Mouse (Mus musculus) neural tube, embryonic 11.5 days (tissue): ENCODE results near the gene Gtf2h2. TPM values are rescaled to one million over a fixed set of nuclear protein-coding genes. Genes with fewer than 3 reads are reported as not detected.
"Not testable (repeated sequence)": the region's sequence is repeated elsewhere in the genome, so short reads cannot be mapped to it uniquely, and the experiment has no call there.

Experiments
- ATAC-seq: fragments of 200-750 bp; cut with Nextera tagmentation; 2 replicates; pipeline ENCODE4 v1.8.0; 2017; ENCODE audit warnings: moderate number of reproducible peaks, mild to moderate bottlenecking, moderate TSS enrichment, moderate library complexity; ENCODE audit not compliant: insufficient read depth, low FRiP score, low TSS enrichment
- DNase-seq: peaks from one replicate; pipeline ENCODE4 v3.0.0-alpha.2; 2015; ENCODE audit warnings: low spot score
- H3K27ac ChIP-seq: fragments of 300-500 bp; sonication (generic); 2 replicates; pipeline ENCODE4 v1.5.1; 2014; ENCODE audit warnings: low read depth, mild to moderate bottlenecking, low read length
- H3K27me3 ChIP-seq: fragments of 300-500 bp; sonication (generic); 2 replicates; pipeline ENCODE4 v1.6.1; 2014; ENCODE audit warnings: mild to moderate bottlenecking, low read length, mixed read lengths; ENCODE audit not compliant: control insufficient read depth, insufficient read depth
- H3K36me3 ChIP-seq: fragments of 300-500 bp; sonication (generic); 2 replicates; pipeline ENCODE4 v1.6.1; 2014; ENCODE audit warnings: mild to moderate bottlenecking, low read length, moderate library complexity, mixed read lengths; ENCODE audit not compliant: control insufficient read depth, insufficient read depth
- H3K4me1 ChIP-seq: fragments of 300-500 bp; sonication (generic); 2 replicates; pipeline ENCODE4 v1.6.1; 2014; ENCODE audit warnings: low read length, mixed read lengths; ENCODE audit not compliant: control insufficient read depth, insufficient read depth
- H3K4me2 ChIP-seq: fragments of 300-500 bp; sonication (generic); 2 replicates; pipeline ENCODE4 v1.6.1; 2014; ENCODE audit warnings: low read depth, mild to moderate bottlenecking, moderate library complexity
- H3K4me3 ChIP-seq: fragments of 300-500 bp; sonication (generic); 2 replicates; pipeline ENCODE4 v1.5.1; 2014; ENCODE audit warnings: low read depth, low read length
- H3K9ac ChIP-seq: fragments of 300-500 bp; sonication (generic); 2 replicates; pipeline ENCODE4 v1.6.1; 2014; ENCODE audit warnings: mild to moderate bottlenecking, low read length
- H3K9me3 ChIP-seq: fragments of 300-500 bp; sonication (generic); 2 replicates; pipeline ENCODE4 v1.6.1; 2016; ENCODE audit warnings: low read length; ENCODE audit not compliant: control insufficient read depth
- WGBS: fragments of 180-500 bp; shearing (Covaris S2); extraction: QIAGEN DNeasy Blood & Tissue Kit; methylation state at CpG from one replicate; pipeline ENCODE4 v1.1.7; 2014; 5-methylcytosine and 5-hydroxymethylcytosine counted together
- polyA plus RNA-seq: library from polyadenylated mRNA; unstranded; fragments of >200 nt; fragmentation: Nextera tagmentation; extraction: Ambion mirVana; gene quantifications from 2 replicates; pipeline ENCODE4 v1.2.1, GENCODE M21; 2014

Gtf2h2 gene
- polyA plus RNA-seq, 1 experiment from 2014 or later: 86.6 TPM

- no peaks in the 10 kb centered on the region for H3K36me3 ChIP-seq
- no peaks in the 10 kb centered on the region for H3K9me3 ChIP-seq
- no peak for DNase-seq
- H3K27me3 ChIP-seq: no peaks in the 10 kb centered on the region
- no peaks in the 10 kb centered on the region for H3K4me1 ChIP-seq
- no peak overlapping the region for H3K9ac ChIP-seq
- H3K4me3 ChIP-seq: no peak overlapping the region
- WGBS: 85% methylated on average over 1 of the region's 1 CpGs
- no peak overlapping the region for H3K27ac ChIP-seq
- ATAC-seq: no peak
- no peak overlapping the region for H3K4me2 ChIP-seq
Observed at GRCm38 (mm10) chr13:100449495-100449894, 42.9 kb downstream of the Gtf2h2 start.

- 64% methylated on average over 3 of the region's 3 CpGs for WGBS
- no peak overlapping the region for H3K4me2 ChIP-seq
- H3K9ac ChIP-seq: no peak overlapping the region
- H3K4me1 ChIP-seq: no peaks in the 10 kb centered on the region
- ATAC-seq: no peak
- no peaks in the 10 kb centered on the region for H3K27me3 ChIP-seq
- no peak overlapping the region for H3K27ac ChIP-seq
- no peaks in the 10 kb centered on the region for H3K36me3 ChIP-seq
- no peak overlapping the region for H3K4me3 ChIP-seq
- no peaks in the 10 kb centered on the region for H3K9me3 ChIP-seq
- DNase-seq: no peak
Observed at GRCm38 (mm10) chr13:100440116-100440515, 52.3 kb downstream of the Gtf2h2 start.

- H3K4me2 ChIP-seq: no peak overlapping the region
- 50% methylated on average over 1 of the region's 1 CpGs for WGBS
- ATAC-seq (no peak), DNase-seq (no peak)
- H3K36me3 ChIP-seq: no peaks in the 10 kb centered on the region
- H3K4me1 ChIP-seq: no peaks in the 10 kb centered on the region
- H3K9me3 ChIP-seq: no peaks in the 10 kb centered on the region
- no peaks in the 10 kb centered on the region for H3K27me3 ChIP-seq
- no peak overlapping the region for H3K9ac ChIP-seq
- no peak overlapping the region for H3K27ac ChIP-seq
- no peak overlapping the region for H3K4me3 ChIP-seq
Observed at GRCm38 (mm10) chr13:100438701-100439100, 53.7 kb downstream of the Gtf2h2 start.

GRCm38 (mm10) chr13:100437322-100437825, 55.0 kb downstream of the Gtf2h2 start:
- Histone ChIP-seq H3K27ac (no peak overlapping the region), H3K27me3 (no peaks in the 10 kb centered on the region), H3K9ac (no peak overlapping the region), H3K36me3 (no peaks in the 10 kb centered on the region), H3K9me3 (no peaks in the 10 kb centered on the region), H3K4me2 (no peak overlapping the region), H3K4me3 (no peak overlapping the region), H3K4me1 (no peaks in the 10 kb centered on the region)
- 77% methylated on average over 3 of the region's 3 CpGs for WGBS
- no peak for ATAC-seq
- DNase-seq: no peak

GRCm38 (mm10) chr13:100436556-100437163, 55.7 kb downstream of the Gtf2h2 start:
- DNase-seq, H3K9ac ChIP-seq, H3K4me1 ChIP-seq, H3K4me3 ChIP-seq, H3K4me2 ChIP-seq, H3K27me3 ChIP-seq, H3K27ac ChIP-seq, H3K36me3 ChIP-seq, ATAC-seq, H3K9me3 ChIP-seq: not testable (repeated sequence)
- 55% methylated on average over 1 of the region's 1 CpGs for WGBS

GRCm38 (mm10) chr13:100419958-100420357, 72.4 kb downstream of the Gtf2h2 start:
- WGBS: 88% methylated on average over 7 of the region's 7 CpGs
- H3K27ac ChIP-seq, H3K9ac ChIP-seq, H3K36me3 ChIP-seq, DNase-seq, H3K9me3 ChIP-seq, ATAC-seq, H3K4me1 ChIP-seq, H3K4me3 ChIP-seq, H3K27me3 ChIP-seq, H3K4me2 ChIP-seq: not testable (repeated sequence)

- 69% methylated on average over 1 of the region's 1 CpGs for WGBS
- H3K36me3 ChIP-seq: no peaks in the 10 kb centered on the region
- H3K9ac ChIP-seq: no peak overlapping the region
- ATAC-seq (no peak), DNase-seq (no peak)
- H3K4me1 ChIP-seq: no peaks in the 10 kb centered on the region
- no peak overlapping the region for H3K4me3 ChIP-seq
- no peaks in the 10 kb centered on the region for H3K9me3 ChIP-seq
- H3K27ac ChIP-seq: no peak overlapping the region
- H3K4me2 ChIP-seq: no peak overlapping the region
- H3K27me3 ChIP-seq: no peaks in the 10 kb centered on the region
Observed at GRCm38 (mm10) chr13:100414428-100414827, 78.0 kb downstream of the Gtf2h2 start.

Other genes with a start within 250 kb of the Gtf2h2 start
- gene Naip5, start 246.3 kb downstream of the Gtf2h2 start, polyA plus RNA-seq: 0.04 and 0.08 TPM in 2 replicates
- gene Naip6, start 174.9 kb downstream of the Gtf2h2 start, polyA plus RNA-seq: 0.12 TPM in 1 of 2 replicates, not detected in the other
- gene Naip1, start 39.7 kb downstream of the Gtf2h2 start, polyA plus RNA-seq: not detected in 2 replicates
- gene Ocln, start 60.1 kb upstream of the Gtf2h2 start, polyA plus RNA-seq: 1.3 and 1.5 TPM in 2 replicates
- gene Marveld2, start 124.4 kb upstream of the Gtf2h2 start, polyA plus RNA-seq: 2.4 and 2.6 TPM in 2 replicates
- 334 and 336 TPM in 2 replicates for gene Ak6, start 158.4 kb upstream of the Gtf2h2 start, polyA plus RNA-seq
- 25.3 and 28.2 TPM in 2 replicates for gene Rad17, start 158.5 kb upstream of the Gtf2h2 start, polyA plus RNA-seq
- gene Taf9, start 159.0 kb upstream of the Gtf2h2 start, polyA plus RNA-seq: 16.4 and 18.4 TPM in 2 replicates
- gene Ccdc125, start 177.1 kb upstream of the Gtf2h2 start, polyA plus RNA-seq: 2.0 and 2.3 TPM in 2 replicates
- 69.0 and 77.0 TPM in 2 replicates for gene Cdk7, start 238.4 kb upstream of the Gtf2h2 start, polyA plus RNA-seq